Mouse (Mus musculus) fibroblast of lung, adult 2 months (primary cell): ENCODE data around the gene Ttc37.

Experiments used
- DNase-seq: peaks from one replicate; pipeline ENCODE4 v3.0.0-alpha.2; 2011; ENCODE audit warnings: low read depth

The Ttc37 gene

DNA sequence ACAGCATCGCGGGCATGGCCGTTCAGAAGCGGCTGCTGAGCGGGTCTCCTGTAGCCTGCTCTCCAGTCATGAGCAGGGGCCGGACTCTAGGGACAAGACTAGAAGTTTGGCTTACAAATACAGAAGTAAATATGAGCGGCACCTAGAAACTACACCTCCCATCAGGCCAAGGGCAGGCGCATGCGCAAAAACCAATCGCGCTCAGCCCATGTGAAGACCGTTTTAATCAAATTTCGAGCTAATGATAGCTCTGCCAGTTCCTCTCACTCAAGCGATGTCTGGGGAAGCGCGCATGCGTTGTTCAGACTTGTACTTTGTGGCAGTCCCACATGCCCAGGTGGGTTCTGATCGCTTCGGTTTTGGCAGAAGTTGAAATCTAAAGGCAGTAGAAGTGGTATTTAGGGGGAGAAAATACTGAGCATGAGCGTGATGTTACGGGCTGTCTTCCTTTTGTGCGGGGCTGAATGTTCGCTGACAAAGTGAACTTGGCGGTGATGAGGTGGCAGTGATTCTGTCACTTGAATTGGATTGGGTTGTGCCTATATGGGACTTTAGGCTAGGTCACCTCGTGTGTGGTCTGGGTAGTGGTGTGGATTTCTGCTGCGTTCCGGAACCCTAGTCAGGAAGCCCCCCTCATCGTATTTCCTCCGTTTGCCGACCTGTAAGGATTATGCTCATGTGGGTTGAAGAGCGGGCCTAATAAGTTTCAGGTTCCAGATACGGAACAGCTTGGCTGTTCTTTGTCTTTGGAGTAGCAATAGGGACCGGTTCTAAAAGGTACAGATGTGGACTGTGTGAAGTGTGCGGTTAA lies at the start of gene Ttc37, which contains the start of gene Arsk:
Gene Ttc37, plus strand, starts transcription at position 242 of the 811 bp plus-strand sequence.
Gene Arsk, minus strand, starts transcription at position 168 of the 811 bp plus-strand sequence.
- peak; percentile 91 for DNase-seq

DNA sequence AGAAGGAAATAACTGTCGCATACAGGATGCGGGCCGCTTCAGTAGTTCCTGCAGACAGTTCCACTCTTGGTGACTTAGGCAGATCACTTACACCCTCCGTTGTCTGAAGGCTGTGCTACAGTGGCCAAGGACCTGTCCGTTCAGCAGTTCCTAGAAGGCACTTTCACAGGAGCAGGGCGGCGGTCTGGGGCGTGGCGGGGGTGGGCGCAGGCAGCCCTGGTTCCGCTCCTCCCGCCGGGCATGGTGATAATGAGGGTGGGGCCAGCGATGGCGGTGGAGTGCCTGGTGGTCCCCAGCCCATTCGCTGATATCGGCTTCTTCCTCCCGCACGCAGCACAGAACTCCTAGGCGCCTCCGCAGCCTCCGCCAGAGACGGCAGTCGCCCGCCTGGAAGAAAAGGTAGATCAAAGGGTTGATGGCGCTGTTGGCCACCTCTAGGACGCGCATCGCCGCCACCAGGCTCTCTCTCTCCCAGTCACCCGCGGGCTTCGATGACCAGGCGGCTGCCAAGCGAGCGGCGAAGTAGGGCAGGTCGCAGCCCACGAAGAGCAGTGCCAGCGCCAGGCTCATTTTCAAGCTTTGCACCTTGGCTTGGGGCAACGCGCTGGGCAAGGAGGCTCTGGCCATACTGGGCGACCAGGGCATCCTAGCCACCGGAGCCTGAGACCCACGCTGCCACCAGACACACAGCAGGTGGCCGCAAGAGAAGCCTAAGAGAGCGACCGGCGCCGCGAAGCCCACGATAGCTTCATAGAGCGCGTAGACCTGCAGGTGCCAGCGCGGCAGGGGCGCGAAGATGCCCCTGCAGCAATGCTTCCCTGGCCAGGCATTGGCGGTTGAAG lies 42.9 kb upstream of the Ttc37 start:
- DNase-seq: no peak

DNA sequence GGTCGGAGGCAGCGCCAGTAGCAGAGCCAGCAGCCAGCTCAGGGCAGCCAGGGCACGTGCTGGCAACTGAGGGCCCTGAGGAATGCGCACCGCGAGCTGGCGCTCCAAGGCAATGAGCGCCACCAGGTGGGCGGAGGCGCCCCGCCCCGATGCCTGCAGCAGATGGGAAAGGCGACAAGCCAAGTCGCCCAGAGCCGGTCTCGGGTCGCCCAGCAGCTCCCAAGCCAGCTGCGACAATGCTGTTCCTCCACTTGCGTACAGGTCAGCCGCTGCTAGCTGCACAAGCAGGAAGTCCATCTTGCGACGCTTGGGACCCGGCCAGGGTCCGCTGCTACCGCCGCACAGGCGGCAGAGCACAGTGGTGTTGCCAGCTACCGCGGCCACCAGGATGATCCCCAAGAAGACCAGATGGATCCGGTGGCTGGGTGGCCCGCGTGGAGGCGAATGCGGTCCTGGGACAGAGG lies 42.2 kb upstream of the Ttc37 start:
- DNase-seq: no peak

DNA sequence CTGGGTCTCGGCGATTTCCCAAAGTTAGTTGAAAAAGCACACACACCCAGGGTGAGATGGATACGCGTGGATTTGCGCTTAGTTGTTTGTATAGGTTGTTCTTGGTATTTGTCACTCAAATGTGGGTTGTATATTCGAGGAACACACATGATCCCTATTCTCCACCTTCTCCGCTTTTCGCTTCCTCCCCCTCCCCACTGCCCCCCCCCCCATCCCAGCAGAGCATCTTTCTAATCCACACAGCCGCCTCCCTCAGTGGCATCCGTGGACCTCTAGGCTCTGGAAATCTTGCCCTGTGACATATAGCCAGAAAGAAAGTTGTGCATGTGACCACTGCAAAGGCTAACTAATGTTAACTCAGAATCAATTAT lies 41.7 kb upstream of the Ttc37 start, which contains the start of gene Gpr150:
Gene Gpr150, minus strand, starts transcription at position 101 of the 371 bp plus-strand sequence.
- no peak for DNase-seq

DNA sequence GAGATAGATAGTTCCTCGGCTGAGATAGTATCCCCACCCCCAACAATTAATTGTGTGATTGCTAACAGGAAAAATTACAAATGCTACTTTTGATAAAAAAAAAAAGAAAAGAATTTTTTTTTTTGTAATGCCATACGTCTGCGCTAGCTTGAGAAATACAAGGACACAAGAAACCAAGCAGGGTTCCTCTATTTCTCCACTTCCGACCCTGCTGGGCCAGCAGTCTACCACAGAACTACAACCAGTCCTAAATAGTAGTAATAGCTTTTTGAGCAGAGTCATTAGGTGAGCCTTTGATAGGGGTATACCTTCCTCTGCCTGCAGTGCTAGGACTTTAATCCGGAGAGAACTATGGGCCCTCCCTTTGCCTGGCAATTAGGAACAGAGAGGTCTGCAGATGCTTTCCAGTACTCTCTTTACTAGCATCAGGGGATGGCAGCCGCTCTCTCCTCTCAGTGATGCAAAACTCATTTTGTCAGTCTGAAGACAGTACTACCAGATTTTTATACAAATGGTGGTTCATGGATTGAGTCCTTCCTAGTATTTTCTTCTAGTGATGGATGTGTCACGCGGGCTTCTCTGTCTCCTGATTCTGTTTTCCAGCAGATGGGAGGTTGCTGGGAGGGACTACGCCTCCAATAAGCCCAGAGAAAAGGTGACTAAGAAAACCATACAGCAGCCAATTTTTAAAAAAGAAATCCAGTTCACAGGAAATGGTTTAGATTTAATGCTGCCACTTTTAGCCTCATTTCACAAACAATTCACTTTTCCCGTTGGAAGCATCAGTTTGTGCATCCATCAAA lies 41.1 kb upstream of the Ttc37 start:
- no peak for DNase-seq

DNA sequence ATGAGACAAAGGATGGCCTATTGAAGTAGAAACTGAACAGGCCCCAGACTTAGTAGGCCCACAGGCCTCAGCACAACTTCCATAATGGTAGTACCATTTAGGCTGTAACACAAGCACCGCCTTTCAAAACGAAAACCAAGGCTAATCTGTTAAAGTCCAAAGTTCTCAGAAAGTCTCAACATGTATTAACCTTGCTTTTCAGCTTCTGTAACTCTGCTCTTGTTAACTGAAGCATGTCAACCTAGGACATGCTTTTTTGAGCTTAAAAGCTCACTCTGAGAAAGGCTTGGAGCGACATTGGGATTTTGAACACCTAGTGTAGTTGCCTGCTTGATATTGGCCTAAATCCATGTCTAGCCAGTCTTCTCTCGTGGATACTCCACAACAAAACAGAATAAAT lies 38.9 kb upstream of the Ttc37 start:
- no peak for DNase-seq

DNA sequence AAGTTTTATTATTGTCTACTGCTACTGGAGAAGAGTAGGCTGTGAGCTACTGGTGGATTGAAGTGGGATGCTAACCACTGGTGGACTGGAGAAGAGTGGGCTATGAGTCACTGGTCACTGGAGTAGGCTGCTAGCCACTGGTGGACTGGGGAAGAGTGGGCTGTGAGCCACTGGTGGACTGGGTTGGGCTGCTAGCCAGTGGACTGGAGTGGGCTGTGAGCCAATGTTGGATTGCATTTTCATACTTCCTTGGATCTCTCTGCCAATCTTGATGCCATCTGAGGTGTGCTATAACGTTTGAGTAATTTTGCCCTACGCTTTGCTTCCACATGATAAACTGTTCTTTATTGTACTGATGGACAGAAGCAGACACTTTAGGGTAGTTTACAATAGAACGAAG lies 36.4 kb upstream of the Ttc37 start:
- DNase-seq: no peak

DNA sequence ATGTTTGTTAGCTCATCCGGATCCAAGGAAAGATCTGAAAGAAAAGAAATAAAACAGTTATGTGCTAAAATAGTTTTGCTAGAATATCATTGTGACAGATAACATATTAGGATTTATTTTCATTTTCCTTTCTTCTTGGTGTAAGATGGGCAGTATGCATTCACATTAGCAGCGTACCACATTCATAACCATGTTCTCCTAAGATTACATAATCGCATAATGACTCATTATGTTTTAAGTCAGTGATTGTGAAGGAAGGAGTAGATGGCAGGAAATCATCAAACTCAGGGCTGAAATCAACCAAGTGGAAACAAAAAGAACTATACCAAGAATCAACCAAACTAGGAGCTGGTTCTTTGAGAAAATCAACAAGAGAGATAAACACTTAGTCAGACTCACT lies 36.0 kb upstream of the Ttc37 start:
- no peak for DNase-seq

DNA sequence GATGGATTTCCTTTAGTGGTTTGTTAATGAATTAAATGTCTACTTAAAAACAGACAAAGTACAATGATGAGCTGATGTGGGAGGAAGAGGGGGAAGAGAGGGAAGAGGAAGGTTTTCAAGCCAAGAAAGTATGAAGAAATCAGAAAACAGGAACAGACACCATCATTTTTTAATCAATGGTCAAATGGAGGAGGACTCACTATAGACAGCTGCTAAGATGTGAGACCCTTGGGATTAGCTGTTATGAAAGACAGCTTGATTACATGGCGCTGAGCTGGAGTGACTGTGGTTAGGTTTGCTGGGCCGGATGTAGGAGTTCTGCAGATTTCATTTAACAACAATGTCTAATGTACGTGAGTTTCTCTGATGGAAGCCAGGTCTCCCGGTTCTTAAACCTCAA lies 35.0 kb upstream of the Ttc37 start:
- no peak for DNase-seq

DNA sequence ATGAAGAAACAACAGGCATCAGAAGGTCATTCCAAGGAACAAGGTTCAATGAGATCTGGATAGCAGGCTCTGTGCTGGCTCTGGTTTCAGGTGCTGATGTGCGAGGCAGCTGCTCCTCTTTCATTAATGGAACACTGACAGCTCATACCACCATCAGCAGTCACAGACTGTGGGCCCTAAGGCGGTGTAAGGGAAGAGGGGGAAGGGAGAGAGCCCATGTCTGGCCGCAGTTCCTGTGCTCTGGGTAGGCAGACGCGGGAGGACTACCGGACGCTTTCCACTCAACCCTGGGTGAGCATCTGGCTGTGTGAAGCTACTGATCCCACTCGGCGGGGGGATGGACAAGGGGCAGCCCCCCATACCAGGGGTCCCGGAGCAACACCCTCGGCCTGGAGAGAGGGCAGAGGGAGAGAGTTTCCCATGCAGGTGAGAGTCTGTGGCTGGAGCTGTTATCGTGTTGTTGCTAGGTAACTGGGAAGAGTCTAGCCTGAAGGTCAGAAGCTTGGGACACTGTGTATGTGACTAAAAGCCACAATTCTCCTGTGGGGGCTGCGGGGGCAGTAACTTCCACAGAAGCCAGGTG lies 34.1 kb upstream of the Ttc37 start:
- no peak for DNase-seq

DNA sequence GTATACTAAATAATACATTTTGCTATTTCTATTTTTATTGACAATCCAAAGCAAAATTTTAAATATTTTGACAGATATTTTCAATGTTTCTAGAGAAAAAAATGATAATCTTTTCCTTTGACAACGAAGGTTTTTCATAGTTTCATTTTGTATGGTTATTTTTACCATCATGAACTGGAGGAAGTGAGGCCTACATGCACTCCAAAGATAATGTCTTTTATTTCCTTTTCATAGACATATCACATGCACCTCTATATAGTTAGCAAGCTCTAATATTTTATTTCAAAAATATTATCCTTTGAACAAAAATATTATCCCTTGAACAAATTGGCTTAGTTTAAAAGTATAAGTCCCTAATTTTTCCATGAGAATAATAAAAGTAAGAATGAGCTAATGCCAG lies 24.2 kb upstream of the Ttc37 start:
- DNase-seq: no peak

DNA sequence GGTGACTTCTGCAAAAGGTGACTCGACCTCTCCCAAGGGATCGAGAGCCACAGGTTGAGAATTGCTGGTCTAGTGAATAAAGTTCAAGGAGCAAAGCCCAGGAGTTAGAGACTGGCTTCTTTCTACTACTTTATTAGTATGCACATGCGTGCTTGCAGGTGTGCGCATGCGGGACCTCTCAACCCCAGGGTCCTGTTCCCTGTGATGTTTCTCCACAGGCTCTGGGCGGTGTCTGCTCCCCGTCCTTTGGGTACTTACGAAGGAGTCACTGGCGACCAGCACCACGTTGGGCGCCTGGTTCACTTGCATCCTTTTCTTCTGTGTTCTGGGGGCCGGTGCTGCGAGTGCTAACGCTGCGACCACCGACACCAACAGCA lies 430 bp upstream of the Ttc37 start:
- no peak for DNase-seq

DNA sequence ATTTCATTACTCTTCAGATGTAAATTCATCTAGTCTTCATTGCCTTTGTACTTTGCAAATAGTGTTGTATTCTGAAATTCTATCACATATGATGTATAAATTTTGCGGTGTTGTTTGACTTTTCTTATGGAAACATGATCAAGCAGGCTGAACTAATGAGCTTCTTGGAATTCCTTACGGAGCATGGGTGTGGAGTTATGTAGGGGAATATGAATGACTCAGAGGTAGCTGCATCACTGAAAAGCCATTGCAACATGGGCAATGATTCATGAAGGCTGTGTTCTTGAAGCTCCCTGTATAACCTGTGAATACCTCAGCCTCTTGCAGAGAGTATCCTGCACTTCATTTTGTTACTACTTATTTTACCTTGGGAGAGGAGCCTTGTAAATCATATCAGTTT lies 3.5 kb downstream of the Ttc37 start:
- DNase-seq: peak; percentile 2

DNA sequence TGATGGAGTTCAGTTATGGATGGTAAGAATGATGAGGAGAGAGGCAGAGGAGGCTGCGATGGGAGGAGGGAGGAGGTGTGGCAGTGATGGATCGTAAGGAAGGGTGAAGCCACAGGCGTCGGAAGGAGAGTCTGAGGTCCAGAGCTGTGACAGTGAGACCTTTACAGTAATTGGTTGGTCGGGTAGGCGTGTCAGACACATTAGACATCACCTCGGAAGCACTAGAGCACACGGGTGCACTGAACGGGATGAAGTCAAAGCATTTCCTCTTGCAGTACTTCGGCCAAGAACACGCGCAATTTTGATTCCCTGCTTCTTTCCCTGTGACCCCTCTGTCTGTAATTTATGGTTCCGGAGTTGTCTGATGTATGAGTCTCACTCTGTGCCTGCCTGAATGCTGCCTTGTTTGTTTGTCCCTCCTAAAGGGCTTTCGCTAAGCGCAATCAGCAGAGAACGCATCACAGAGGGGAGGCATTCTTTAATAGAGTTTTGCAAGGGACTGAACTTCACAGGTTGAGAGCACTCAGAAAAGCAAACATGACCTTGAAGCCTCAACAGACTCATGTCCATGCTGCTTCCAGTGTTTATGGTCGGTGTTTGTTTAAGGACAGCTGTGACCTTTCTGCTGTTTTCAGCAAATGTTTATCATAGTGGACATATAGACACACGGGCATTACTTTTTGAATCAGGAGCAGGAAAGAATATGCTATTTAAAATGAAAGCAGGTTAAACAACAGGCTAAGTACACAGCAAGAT lies 10.7 kb downstream of the Ttc37 start:
- DNase-seq: no peak

DNA sequence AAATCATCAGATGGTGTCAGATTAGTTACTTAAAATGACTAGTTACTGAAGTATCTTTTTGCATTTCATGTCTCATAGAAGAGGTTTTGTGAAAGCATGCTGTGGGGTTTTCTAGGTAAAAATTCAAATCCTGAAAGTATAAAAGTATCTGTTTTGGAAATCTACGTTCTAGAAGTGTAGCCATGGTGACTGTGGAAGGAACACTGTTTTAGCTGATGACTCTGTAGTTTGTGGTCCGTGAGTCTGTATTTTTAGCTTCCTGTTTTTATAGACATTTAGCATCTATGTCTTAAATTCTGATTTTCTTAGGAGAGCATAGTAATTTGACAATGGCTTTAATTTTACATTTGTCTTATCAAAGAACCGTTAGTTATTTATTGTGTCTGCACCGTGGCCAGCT lies 30.3 kb downstream of the Ttc37 start:
- no peak for DNase-seq

DNA sequence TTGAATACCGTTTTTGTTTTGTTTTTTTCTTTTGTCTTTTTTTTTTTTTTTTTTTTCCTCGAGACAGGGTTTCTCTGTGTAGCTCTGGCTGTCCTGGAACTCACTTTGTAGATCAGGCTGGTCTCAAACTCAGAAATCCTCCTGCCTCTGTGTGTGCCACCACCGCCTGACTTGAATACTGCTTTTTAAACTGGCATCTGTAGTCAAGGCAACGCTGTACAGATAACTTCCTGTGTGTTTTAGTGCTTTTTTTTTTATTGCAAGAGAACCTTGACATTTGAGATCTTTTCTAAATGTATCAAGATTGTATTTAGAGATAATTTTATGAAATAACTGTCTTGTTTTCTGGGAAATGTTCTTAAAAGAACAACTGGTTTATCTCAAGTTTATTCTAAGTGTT lies 33.9 kb downstream of the Ttc37 start:
- no peak for DNase-seq

DNA sequence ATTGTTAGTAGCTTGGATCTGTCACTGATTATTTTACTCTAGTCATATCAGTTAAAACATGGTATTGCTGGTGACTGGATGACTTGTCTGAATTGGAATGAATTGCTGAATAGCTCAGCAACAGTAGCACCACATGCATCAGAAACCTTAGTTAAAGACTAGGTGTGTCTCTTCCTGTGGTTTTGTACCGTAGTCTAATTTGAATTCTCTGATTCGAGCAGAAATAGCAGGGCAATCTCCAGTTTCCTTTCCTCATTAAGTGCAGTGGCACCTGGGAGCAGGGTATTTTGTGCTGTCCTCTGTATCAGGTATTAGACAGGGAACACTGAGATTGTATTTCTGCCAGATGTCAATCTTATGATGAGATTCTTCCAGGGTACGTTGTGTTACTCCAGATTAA lies 40.3 kb downstream of the Ttc37 start:
- DNase-seq: no peak

DNA sequence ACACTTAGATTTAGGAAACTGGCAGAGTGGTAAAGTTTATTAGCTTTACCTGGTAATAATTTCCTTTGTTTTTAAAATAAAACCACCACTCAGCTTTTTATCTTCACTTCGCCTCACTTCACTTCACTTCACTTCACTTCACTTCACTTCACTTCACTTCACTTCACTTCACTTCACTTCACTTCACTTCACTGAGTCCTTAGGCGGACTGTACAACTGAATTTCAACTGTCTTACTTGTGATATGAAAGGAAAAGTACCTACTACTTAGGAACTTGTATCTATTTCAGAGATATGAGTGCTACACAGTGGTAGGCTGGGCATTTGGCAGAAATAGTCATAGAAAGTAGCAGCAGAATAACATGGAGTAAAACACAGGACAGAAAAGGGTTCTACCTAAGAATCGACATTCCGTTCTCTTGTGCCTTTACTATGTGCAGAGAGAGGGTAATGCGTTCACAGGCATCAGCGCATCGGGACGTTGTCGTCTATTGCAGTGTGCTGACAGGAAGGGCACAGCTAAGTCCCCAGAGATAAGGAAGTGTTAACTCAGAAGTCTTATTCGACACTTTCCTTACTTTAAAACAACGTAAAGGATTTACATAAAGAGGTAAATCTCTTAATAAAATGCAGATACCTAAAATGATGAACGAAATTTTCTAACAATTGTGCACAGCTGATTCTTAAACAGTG lies 42.7 kb downstream of the Ttc37 start:
- DNase-seq: no peak

DNA sequence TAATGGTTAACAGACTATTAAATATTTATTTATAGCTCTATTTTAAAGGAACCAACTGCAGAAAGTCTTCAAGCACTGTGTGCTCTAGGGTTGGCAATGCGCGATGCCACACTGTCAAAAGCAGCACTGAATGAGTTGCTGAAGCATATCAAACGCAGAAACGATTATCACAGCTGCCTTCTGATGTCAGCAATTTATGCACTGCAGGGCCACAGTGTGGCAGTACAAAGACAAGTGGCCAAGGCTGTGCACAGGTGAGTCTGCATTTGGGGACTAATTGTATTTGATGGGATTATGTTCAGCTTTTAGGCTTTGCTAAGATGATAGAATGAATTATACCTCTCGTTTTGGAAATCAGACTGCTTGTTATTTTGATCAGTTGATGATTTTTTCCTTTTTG lies 51.9 kb downstream of the Ttc37 start:
- DNase-seq: no peak

DNA sequence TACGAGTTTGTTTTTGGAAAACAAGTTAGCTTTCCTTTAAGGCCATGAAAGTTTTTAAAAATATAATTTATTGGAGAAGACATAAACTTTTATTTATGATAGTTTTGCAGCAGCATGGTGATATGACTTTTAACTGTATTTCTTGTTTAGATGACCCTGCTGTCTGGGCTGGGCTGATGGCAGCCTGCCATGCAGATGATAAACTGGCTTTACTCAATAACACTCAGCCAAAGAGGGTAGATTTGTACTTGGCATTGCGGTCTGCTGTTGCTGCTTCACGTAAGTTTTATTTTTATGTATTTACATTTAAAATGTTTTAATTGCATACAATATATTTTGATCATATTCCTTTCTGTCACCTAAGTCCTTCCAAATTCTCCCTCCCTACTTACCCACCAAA lies 58.6 kb downstream of the Ttc37 start:
- no peak for DNase-seq

DNA sequence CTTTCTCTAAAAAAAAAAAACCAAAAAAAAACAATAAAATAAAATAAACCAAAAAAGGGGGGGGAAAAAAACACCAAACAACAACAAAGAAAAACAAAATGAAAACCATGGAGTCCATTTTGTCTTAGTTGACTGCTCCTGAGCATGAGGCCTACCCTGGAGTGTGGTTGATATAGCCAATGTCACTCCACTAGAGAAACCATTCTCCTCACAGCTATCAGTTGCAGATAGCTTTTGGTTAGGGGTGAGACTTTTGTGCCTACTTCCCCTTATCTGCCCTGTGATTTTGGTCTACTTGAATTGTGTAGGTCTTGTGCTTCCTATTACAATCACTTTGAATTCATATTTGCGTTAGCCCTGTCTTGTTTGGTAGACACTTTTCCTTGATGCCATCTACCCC lies 59.0 kb downstream of the Ttc37 start:
- no peak for DNase-seq
